Mouse (Mus musculus) frontal cortex, postnatal 25 days (tissue): ENCODE data around the gene Arhgef3.
A peak's percentile ranks its signal among the peaks of the same experiment; 100 is the strongest.

Experiments used
- DNase-seq, 2 experiments: peaks; one replicate each; pipeline ENCODE4 v3.0.0; 2022; ENCODE audit warnings: low spot score in 2 of 2

The Arhgef3 gene

DNA sequence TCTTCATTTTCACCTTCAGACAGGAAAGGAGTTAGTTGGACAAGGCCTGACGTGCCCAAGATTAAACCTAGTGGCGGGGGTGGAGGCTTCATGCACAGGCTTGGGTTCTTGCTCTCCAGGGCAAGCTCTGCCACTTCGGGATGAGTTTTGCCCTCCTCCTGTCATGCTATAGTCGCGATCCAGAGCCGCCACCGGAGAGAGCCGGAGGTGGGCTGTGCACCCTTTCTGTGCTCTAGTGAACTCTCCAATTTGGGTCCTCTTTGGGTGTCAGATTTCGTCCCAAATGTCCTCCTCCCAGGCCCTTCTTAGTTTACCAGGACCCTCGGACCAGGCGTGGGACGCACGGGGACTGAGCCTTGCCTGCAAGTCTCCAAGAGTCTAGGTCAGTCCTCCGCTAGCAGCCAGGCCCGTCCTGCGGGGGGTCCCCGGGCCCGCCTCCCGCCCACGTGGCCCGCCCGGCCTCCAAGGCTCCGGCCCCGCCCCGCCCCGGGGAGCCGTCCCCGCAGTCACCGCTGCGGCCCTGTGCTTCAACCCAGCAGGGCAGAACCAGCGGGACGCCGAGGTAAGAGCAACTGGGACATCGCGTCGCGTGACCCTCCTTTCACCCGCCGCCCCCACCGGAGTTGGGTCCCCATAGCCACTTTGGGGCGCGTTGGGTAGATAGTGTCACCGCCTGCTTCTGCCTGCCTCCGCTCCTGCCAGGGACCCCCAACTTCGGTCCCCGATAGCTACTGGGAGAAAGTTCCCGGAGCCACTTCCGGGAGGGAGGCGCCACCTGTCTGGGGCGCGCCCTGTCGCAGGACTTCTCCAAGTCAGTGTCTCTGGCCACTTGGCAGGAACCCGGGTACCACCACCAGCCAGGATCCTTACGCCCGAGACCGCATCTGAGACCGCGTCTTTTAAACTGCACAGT, at the start of gene Arhgef3:
Gene Arhgef3 (plus strand): TSS at position 538 of the 913 bp plus-strand sequence.
- DNase-seq, result no peak

DNA sequence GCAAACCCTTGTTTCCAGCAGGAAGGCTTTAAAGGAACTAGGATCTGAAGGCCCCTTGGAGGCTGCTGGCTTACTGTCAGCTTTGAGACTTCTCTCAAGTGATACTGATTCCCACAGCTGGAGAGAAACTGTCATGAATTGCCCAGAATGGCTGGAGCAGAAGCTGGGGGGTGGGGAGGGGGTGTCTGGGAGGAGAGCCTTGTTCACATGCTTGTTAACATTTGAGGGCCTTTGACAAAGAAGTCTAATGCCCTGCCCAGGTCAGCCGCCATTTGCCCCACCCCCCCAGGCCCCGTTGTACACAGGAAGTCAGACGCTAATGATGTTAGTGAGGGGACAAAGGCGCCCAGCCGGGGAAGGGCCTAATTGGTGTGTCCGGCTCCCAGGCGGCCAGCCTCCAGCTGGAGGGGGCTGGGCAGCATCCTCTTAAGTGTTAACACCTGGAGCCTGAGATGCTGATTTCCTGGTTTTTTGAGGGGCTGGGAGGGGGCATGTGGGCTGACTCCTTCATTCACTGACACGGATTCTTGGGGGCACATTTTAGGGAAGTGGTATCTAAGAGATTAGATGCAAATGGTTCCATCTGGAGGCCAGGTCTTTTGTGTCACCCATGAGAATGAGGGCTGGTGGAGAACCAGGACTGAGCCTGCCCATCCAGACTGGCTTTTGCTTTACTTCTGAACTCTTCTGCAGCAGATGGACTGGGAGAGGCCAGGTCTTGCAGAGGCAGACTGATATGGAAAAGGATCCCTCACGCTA, 48.3 kb upstream of the Arhgef3 start:
- DNase-seq, result no peak

DNA sequence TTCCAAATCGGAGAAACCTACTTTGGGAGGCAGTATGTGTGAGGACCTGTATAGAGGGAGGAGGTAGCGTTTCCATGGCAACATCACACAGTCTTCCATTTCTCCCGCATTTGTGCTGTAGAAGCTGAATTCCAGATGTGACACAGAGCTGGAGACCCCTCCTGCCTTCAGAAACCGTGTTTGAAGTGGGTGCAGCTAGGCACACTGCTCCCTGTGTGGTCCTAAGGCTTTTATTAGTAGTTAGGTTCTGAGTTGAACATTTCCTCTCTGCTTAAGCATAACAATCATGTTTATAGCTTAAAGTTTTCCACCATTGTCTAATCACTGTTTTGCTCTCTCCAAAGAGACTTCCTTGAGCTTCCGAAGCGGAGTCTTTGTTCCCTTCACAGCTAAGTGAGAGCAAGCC, 46.8 kb upstream of the Arhgef3 start:
- no peak for DNase-seq

DNA sequence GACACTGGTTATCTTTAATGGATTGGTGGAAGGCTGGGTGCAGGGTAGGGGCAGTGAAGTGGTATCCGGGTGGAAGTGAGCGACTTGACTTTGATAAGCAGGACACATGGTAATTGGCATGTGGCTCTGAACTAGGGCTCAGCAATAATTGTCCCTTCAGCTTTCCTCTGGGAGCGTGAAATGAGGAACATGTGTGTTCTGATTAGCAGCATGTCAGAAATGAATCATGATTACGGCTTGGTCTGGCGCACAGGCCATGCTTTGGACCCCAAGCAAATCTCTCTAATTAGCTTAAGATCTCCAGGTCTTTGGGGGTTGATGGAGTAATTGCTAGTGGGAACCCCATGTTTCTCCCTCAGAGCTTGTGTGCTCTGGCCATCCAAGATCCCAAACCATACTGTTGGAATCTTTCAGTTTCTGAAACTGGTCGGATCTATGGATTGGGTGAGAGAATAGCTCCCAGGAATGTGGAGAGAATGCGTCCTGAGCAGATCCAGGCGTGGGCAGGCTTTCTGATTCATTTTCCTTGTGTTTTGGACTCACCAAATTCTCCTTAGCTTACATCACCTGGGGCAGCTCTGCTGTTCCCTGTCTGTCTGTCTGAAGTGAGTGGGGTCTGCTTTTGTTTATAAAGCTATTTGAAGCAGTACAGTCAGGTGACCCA, 45.1 kb upstream of the Arhgef3 start:
- no peak for DNase-seq

DNA sequence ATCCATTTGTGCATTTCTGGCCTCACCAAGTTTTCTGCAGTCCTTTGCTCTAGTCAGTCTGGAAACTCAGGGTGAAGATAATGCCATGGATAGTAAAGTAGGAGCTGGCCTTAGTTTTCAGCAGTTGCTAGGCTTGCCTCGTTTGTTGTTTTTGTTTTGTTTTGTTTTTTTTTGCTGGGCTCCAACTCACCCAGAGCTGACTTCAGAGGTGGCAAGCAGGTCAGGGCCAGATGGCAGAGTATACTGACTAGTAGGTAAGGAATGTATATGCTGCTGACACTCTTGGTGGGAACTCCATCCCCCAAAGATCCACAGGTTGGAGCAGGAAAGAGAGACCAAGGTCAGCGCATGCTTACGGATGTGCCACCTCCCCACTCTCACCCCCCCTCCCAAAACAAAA, 44.6 kb upstream of the Arhgef3 start:
- DNase-seq, result no peak

DNA sequence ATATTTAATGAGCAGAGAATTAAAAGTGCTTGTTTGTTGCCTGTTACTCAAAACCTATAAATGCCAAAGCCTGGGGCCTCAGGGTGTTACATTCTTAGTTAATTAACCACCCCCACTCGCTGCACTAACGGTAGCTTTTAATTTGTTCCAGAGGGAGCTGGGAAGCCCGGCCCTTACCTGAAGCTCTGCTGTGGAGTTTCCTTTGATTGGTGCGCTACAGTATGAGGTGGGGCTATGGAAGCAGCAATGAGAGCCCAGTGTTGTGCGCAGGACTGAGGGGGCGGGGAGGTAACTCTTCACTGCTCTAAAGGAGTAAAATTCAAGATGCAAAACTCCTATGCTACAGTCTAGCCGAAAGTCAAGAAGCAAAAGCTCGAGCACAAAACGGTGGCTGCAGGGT, 43.9 kb upstream of the Arhgef3 start:
- no peak for DNase-seq

DNA sequence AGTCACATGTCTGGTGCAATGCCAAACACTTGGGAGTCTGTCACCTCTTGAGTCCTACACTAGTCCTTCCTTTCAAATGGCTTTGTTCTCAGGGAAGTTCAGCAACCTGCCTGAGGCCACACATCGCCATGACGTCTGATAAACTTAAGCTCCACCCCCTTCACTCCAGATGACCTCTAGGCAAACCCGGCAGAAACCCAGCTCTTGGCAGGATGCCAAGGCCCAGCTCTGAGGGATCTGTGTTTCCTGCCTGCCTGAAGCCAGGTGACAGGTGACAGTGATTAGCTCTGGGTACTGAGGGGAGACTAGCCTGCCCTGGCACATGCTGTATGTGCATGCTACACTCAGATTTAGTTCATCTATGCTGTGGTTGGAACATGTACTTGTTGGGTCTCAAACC, 42.7 kb upstream of the Arhgef3 start:
- DNase-seq, result no peak

DNA sequence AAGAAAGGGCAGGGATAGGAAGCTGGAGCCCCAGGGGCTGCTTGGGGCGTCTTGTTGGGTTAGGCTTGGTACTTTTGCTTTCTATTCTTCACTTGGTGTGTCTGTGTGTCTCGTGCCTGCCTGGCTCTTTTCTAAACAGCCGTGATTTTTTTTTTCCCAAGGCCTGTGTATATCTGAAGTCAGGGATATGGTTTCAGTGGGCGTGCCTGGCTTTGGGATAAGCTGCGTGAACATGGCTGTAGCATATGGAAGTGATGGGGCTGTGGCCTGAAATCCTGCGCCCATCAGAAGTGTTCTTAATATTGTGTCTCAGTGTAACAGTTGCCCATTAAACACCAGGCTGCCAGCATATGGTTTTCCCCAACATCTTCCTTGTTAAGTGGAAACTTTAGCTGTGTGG, 39.6 kb upstream of the Arhgef3 start:
- no peak for DNase-seq

DNA sequence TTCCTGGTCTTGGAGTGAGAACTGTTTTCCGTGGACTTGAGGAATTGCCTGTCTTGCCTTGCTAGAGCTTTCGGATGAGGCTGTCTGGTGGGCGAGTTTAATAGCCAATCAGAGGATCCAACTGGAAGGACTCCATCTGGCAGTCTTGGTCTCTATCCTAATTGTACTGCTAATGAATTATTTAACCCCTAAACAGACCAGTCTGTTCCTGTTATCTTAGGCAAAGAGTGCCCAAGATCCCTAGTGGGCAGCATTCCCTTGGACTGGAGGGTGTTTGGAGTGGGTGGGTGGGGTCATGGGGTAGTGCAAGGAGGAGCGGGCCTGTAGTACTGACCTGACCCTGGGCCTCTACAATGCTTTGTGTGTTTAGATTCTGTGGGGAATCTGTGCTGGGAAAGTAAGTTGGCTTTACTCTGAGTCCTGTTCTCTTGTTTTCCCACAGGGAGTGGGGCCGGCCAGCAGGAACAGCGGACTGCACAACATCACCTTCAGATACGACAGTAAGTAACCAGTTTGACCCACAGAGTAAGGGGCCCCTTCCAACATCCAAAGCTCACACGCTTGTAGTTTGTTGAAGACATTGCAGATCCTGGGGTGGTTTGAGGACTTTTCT, 38.7 kb upstream of the Arhgef3 start:
- no peak for DNase-seq

DNA sequence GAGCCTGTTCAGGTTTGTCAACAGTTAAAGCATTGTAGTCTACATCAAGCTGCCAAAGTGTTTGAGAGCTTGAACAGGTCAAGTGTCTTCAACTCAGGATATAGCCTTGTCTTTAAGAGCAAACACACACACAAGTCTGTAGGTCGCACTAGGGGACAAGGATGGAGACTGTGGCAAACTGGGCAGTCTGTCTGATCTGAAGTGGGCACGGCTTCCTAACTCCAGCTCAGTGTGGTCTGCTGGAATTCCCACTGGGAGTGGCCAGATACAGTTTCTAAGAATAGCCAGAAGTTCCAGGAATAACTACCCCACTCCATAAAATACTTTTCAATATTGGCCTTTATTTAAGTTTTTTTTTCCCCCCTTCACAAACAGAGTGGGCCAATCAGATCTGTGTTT, 38.2 kb upstream of the Arhgef3 start:
- no peak for DNase-seq

DNA sequence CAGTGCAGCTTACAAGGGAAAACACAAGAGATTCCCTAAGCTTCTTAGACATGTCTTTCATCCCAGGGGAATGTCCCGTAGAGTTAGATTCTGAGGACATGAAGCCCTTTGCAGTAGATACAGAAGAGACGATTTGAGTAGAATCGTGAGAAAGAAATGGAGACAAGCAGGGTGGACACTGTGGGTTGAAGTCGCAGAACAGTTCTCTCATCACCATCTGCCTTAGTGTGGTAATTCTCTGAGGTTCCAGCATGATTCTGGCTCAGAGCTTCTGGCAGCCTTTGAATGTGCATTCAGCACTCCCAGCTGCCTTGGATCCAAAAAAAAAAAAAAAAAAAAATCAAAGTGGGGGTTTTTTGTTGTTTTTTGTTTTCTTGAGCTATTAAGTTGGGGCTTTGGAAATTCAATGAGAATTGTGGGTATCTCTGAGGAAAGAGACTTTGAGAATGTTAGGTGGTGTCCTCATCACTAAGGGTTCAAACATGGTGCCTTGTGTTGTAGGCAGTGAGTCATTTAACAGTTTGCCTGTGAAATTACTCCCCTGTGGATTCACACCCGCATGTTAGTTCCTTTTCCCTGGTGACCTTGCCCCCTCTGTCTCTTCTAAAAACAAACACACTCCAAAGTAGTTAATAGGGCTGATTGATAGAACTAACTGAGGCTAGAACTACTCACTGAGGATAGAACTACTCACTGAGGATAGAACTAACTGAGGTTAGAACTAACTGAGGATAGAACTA, 33.0 kb upstream of the Arhgef3 start:
- DNase-seq, result no peak

DNA sequence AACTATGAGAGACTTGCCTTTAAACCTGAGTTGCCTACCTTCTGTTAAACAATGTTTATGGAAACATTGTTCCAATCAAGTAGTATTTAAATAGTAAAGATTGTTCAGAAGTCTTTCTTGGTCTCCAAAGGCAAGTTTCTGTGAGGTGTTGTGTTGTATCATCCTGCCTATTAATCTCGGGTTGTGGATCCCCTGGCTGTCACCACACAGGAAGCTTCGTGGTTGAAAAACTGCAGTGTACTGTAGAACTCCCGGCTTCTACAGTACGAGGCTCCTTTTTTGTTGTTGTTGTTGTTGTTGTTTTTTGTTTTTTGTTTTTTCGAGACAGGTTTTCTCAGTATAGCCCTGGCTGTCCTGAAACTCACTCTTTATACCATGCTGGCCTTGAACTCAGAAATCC, 29.2 kb upstream of the Arhgef3 start:
- DNase-seq, result no peak

DNA sequence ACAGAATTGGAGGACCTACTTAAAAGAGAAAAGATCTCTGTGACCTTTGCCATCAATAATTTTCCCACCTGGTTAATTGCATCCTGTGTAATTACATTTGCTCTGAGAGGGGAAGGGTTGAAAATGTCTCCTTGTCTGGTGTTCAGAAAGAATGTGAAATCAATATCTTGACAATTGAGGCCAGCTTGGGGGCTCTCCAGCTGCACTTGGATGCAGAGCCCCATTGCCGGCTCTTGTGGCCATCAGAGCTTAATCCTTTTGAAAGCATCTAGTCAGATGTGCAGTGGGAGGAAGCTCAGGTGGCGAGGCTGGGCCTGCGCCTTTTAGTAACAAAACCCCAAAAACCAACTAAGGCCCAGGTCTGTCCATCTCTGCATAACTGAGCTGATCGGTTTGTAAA, 28.7 kb upstream of the Arhgef3 start:
- DNase-seq, result no peak

DNA sequence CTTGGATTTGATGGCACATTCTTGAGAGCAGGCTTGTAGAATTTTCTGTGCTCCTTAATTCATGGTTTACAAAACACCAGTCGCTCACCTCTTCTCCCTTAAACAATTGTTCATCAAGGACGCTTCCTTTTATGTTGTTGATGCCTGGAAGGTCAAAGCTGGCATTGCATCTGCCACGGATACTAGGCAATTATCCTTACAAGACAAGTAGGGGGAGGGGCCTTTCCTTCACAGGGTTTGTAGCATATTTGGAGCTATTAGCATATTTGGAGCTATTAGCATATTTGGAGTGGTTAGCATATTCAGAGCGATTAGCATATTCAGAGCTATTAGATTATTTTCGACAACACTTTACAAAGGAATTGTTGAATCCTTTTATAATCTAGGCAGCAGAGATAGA, 20.5 kb upstream of the Arhgef3 start:
- DNase-seq, result no peak

DNA sequence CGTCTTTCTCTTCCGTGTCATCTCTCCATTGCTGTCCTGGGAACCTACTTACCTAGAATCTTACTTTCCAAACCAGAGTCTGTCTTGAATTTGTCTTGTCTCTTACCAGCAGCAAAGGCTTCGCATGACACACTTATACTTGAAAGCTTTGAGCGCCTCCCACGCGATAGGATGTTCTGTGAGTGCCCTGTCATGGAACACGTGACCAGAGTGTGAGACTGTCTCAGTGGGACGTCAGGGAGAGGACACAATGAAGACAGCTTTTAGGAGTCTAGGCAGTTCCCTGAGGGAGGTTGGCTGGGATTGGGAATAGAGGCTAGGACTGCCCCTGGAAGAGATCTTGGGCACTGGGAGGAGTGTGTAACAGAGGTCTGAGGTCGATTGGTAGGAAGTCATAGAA, 18.6 kb upstream of the Arhgef3 start:
- DNase-seq, result no peak

DNA sequence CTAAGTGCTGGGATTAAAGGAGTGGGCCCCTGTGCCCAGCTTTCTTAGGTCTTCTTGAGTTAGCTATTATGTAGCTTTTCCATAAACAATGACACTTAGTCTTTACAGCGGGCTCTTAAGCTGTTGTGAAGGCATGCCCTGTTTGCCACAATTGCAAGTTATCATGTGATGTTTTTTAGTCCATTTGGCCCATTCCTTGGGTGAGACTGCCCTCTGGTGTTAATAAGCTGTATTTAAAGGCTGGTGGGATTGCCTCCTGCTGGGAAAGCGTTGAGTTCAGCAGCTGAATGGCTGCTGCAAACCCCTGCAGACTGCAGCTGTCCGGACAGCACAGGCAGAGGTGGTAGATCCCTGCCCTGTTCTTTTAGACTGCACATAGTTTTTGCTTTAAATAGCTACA, 17.9 kb upstream of the Arhgef3 start:
- DNase-seq, result peak; percentile 24 to 50

DNA sequence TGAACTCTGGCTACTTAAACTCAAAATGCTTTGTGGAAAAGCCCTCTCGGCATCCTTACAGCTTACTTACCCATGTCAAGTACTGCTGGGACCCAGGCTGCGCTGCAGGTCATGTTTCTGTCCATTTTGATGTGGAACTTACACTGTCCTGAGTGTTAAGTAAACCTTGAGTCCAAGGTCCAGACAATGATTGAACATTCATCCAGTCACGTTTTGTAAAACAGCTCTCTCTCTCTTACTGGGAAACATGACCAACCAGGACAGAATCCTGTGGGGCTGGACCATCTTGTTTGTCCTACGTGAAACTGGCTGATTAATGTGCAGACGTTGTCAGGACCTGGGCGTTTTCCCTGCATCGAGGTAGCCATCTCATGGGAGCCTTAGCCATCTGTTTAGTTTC, 13.0 kb upstream of the Arhgef3 start:
- no peak for DNase-seq

DNA sequence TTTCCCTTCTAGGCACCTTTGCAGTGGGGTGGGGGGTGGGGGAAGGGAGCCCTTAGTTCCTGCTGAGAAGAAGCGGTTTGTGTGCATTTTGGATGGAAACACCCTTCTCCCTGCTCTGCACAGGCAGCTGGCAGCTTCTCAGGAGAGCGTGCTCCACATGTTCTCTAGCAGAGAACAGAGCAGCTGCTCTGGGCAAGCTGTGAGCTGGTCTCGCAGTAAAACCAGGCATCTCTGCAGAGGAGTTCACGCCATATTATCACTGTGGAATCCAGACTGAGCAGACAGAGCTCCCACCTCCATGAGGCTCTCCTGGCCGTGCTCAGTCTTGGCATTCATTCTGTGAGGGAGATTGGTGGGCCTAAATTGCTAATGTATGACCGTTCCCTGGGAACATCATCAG, 12.0 kb upstream of the Arhgef3 start:
- no peak for DNase-seq

DNA sequence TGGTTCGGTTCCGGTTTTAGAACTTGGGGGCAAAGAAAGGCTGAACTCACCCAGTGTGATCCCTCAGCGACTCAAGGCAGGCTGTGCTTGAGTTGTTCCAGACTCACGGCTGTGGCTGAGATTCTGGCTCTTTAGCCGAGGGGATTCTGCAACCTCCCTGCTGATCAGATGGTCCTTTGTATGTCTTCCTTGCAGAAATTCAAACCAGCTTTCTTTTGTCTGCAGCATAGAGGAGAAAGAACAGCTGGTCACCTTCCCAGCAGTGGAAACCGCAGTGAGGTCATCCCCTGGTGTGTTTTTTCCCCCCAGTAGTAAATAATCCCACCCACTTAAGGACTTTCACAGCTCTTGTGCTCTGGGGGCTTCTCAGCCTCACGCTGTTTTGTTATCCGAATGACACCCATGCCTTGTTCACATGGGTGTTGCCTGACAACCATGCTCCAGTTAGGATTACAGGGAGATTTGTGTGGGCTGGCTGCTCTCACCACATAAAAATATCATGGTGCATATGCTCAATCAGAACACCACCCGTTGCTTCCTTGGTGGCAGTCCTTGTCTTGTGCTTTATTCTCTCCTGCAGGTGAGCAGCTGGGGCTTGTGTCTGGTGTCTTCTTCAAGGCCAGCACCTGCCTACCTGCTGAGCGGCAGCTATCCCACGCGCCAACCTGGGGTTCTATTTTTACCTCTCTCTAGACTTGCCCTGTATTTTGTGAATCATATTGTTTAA, 8.8 kb upstream of the Arhgef3 start:
- peak in 1 of 2 experiments; percentile 16 for DNase-seq

DNA sequence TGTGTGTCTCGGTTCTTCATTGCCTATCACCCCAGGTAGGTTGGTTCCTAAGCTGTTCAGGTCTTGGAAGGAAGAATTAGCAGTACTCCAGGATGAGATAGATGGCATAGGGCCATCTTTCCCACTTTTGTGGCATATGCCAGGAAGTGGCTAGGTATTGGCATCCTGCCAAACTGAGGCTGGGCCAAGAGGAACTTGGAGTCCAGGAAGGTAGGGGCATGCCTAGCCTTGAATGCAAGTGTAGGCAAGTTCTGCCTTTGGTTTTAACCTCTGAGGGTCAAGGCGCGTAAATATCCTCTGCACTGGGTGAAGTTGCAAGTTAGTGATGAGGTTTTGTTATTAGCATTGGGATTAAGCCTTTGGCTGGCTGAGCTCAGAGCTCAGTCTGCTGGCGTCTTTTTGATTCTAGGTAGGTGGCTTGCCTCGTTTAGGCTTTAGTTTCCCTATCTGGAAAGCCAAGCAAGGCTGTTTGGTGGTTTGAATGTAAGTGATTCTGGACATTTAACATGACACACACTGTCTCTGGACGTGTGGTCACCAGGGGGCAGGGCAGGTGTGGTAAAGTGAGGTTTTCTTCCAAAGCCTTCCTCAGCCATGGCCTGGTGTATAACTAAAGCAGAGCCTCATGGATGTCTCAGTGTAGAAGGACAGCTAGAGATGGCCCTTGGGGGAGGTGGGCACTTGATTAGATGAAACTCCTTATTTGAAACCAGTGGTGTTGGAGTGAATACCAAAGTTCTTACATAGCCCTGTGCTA, 5.8 kb upstream of the Arhgef3 start:
- no peak for DNase-seq
